Mouse (Mus musculus): Measurements from ENCODE around the gene Fam169a. TPM values are rescaled to one million over a fixed set of nuclear protein-coding genes. Genes with fewer than 3 reads are reported as not detected.
A peak's percentile ranks its signal among the peaks of the same experiment; 100 is the strongest.
"Not testable (repeated sequence)": the region's sequence is repeated elsewhere in the genome, so short reads cannot be mapped to it uniquely, and the experiment has no call there.

The Fam169a gene
- total RNA-seq (2015) = 0.10 TPM in 1 of 2 replicates, not detected in the other
- 0.17 and 0.44 TPM in 2 replicates for total RNA-seq (2017)

DNA sequence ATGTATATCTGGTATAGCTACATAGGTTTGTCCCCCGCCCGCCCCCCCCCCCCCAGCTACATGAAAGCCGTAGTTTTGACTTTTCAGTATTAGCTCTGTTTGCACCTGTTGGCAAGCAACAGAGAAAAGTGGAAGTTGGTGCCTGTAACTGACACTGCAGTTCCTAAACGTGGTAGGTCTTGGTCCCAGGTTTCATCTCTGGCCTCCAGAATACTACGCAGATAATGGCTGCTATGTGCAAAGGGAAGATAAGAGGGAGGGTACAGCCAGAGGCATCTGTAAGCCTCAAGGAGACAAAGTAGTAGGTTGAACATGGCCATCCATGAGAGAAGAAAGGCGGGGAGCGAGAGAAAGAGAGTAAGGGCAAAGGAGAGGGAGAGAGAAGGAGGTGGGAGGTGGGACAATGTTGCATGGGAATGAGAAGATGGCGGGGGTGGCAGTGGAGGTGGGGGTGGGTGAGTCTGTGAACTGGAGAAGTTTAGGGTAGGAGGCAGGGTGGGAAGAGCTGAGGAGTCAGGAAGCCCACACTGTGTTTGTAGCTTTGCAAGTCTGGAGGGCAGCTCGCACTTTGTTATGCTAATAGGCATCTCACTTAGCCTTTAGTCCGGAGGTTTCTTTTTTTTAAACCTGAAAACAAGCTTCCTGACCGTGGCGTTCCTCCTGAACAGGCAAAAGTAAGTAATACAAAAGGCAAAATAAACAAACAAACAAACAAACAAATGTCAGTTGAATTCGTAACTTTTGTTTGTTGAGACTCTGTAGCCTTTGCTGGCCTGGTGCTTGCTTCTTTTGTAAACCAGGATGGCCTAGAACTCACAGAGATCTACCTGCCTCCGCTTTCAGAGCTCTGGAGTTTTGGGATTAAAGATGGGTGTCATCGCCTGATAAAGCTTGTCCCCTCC lies at the start of gene Fam169a:
TSS of gene Fam169a (plus strand) at position 638 of the 902 bp plus-strand sequence.
- ATAC-seq (replicated peaks; ENCODE audit: poor library complexity) = peak; percentile 92

DNA sequence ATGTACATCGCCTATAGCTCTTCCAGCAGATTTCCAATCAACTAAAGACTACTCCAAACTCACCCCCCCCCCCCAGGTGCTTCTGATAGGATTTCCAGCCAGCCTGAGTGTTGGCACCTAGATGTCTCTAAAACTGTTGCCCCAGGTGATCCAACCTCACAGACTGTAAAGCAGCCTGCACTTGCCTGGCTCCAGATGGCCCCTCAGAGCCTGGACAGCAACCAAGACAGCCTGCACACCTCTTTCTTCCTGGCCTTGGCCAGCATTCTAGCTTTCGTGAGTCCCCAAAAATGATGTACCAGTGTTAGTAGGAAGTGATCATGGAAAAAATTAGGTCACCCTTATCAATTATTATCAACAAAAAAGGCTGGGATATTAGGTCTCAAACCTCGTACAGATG lies 49.4 kb upstream of the Fam169a start:
- no peak for ATAC-seq (replicated peaks; ENCODE audit: poor library complexity)

DNA sequence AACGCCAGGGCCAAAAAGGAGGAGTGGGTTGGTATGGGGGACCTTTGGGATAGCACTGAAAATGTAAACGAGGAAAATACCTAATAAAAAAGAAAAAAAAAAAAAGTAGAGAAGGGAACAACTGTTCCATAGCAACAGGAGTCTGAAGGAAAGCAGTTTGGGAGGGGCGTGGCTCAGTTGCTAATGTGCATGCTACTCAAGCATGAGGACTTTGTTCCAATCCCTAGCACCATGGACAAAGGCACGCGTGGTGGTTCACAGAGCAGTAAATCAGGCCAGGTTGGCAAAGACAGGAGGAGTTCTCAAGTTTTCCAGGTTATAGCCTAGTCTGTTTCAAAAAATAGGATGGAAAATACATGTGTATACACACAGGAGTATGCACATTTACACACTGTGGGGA lies 47.0 kb upstream of the Fam169a start:
- no peak for ATAC-seq (replicated peaks; ENCODE audit: poor library complexity)

DNA sequence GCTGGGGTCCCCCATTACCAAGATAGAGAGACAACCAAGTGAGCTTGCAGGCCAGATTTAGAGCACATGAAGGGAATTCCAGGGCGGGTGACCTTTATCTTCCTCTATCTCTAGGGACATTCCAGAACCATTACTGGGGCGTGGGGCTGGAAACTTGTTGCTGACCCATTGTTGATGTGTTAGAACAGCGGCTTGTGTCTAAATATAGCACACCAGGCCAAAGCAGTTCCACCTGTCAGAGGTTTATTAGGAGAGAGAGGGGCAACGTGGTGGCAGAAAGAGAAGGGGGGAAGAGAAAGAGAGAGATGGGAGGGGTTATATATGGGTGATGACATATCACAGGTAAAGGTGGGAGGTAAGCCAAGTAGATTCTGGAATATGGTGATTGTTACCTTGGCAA lies 45.2 kb upstream of the Fam169a start:
- no peak for ATAC-seq (replicated peaks; ENCODE audit: poor library complexity)

DNA sequence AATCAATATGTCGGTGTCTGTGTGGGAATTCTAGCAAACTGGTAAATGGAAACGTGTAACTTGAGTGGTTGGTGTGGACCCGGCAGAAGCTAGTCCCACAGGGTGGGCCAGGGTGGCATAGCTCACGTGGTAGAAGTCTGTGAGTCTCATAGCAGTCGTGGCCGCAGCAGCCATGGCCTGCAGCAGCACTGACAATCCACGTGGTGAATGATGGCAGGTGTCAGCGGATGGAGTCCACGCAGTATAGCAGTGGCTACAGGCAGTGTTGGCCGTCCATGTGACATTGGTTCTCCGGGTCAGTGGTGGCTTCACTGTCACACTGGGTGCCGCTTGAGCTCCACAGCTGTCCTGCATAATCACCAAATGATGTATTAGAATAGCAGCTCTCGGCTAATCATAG lies 37.0 kb upstream of the Fam169a start:
- no peak for ATAC-seq (replicated peaks; ENCODE audit: poor library complexity)

DNA sequence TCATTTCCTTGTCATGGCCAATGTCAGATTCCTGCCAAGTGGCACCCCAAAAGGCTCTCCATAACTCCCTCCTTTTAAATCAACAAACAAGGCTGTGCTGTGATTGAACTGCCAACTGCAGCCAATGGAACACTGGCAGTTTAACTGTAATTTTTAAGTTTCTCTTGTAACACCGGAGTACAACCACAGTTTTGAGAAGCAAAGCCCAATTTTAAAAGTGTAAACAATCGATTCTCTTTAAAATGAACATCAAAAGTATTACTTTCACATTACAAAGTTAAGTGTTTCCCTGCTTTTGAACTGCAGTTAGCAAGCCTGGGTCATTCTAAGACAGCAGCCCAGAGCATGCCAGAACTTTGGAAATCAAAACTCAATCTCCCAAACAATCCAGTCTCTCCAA lies 32.8 kb upstream of the Fam169a start, which contains the start of gene 1700029F12Rik:
TSS of gene 1700029F12Rik (minus strand) at position 101 of the 400 bp plus-strand sequence.
- ATAC-seq (replicated peaks; ENCODE audit: poor library complexity) = no peak

DNA sequence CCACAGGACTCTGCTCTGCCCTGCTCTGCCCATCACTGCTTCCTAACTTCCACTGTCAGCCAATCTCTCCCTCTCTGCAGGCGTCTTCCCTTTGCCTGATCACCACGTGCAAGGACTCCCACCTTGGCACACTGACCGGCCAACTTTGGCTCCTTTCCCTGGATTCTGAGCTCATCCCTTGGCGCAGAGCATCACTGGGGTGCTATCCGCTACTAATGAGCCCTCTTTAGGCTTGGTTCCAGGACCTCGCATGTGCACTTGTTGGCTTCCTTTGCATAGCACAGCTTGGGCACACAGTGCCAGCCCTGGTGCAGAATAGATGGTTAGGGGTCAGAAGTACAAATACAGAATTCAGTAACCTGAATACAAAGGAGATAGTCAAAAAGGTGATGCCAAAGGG lies 15.9 kb upstream of the Fam169a start:
- ATAC-seq (replicated peaks; ENCODE audit: poor library complexity) = no peak

DNA sequence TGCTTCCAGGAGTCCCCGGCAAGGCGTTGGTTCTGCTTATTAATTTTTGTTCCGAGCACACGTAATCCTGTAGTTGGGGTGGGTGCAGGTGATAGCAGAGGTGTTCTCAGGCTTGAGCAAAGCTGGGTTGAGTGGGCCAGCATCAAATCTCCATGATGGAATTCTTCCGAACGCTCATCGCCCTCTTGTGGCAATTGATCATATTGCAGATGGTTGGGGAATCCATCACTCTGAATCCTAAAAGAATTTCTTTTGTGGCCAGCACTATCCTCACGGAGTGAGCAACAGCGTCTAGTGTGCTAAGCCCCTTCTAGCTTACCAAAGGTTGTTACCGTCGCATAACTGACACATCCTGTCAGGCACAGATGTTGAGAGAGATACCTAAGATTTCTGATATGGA lies 14.4 kb upstream of the Fam169a start:
- ATAC-seq (replicated peaks; ENCODE audit: poor library complexity) = peak; percentile 81

DNA sequence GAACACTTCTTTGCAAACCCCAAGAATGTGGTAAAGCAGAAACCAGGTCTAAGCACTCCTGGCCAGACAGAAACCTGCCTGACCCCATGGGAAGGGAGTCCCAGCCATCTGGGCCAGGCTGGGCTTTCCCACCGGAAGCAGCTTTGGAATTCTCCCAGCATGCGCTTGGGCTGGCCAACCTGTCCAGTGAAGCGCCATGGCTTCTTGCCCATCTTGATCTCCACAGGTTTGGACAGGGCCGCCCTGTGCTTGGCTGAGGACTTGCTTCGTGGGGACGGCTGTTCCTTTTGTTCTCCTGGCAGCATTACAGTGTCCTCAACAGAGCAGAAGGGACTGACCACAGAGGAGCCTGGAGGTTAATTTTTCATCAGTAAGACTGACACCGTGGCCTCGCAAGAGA lies 13.2 kb upstream of the Fam169a start:
- ATAC-seq (replicated peaks; ENCODE audit: poor library complexity) = no peak

DNA sequence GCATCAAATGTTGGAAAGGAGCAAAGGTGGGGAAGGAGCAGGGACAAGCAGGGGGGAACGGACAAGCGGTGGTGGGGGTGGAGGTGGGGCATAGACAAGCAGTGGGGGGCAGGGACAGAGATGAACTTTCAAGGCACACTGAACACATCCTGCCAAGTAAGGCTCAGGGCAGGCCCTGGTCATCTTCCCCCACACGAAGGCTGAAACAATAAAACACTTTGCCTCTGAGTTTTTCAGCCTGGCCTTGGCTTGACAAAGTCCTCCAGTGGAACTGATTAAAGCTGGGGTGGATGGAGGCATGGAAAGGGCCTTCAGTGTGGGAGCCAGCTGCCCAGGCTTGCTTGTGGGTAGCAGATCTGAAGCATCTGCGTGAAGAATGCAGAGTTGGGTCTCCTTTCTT lies 9.3 kb upstream of the Fam169a start:
- ATAC-seq (replicated peaks; ENCODE audit: poor library complexity) = no peak

DNA sequence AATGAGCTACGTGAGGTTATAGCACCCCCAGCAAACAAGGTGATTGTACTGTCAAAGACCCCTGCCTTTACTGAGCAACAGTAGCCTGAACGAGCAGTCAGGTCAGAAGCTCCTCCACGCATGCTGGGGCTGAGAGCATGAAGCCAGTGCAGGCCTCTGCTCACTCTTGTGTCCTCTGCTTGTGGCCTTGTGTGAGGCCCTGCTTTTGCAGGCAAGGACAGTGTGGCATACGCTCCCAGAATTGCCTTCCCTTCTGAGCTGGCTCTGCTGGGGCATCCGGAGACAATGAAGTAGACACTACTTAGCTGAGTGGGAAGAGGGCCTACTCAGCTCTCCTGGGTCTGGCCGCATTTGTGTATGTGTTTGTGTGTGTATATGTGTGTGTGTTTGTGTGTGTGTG lies 7.3 kb upstream of the Fam169a start:
- ATAC-seq (replicated peaks; ENCODE audit: poor library complexity) = no peak

DNA sequence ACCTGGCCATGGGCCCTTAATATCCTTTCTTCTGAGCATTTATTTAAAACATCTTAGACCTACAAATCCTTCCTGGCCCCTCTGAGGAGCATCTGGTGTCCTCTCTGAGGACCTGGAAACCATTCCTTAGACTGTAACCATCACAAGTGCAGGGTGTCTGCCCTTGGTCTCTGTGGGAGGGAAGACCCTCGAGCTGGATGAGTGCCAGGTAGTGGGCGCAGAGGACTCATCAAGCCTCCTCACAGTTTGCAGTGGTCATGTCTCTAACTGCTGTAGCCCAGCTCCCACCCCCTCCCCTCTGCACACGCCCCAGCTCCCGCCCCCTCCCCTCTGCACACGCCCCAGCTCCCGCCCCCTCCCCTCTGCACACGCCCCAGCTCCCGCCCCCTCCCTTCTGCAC lies 6.8 kb upstream of the Fam169a start:
- no peak for ATAC-seq (replicated peaks; ENCODE audit: poor library complexity)

DNA sequence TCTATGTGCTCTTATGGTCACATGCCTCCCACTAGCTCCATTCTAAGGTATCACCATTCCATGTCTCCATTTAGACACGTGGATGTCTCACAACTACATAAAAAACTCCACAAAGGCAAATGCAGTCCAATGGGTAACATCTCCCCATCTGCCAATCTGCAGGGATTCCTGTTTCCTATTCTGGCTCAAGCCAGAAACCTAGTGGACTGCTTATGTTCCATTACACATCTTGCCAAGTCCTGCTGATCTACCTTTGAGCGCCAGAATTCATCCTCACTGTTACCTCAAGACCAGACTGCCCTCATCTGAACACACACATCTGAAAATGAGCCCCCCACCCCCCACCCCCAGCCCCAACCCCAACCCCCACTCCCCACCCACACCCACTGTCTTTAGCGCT lies 4.9 kb upstream of the Fam169a start:
- no peak for ATAC-seq (replicated peaks; ENCODE audit: poor library complexity)

DNA sequence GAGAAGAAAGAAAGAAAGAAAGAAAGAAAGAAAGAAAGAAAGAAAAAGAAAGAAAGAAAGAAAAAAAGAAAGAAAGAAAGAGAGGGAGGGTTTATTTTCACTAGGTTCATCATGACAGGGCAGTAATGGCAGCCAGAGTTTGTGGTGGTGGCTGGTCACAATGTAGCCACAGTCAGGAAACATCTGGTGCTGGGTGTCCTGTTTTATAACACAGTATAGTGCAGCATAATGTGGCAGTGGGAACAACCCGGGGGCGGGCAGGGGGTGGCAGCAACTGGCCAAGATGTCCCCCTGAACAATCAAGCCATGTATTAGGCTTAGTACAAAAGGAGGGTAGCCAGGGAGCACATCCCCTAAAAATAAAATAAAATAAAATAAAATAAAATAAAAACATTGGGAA lies 3.7 kb upstream of the Fam169a start:
- ATAC-seq (replicated peaks; ENCODE audit: poor library complexity) = peak; percentile 47; the same call in 1 of the 2 replicates

DNA sequence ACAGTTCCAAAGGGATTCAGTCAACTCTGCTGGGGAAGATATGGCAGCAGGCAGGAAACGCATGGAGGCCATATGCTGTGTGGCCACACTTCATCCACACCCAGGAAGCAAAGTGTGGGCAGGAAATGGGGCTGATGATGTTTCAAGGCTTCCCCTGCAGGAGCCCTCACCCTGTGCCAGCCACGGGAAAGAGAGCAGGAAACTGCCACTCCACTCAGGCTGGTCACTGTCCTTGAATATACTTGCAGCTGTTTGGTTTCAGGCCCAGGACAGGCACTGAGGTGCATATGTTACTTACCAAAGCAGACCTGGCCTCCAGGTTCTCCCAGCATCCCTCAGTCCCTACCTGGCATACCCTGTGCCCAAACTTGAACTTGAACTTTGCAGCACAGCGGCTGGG lies 2.7 kb upstream of the Fam169a start:
- peak; percentile 30 for ATAC-seq (replicated peaks; ENCODE audit: poor library complexity)

DNA sequence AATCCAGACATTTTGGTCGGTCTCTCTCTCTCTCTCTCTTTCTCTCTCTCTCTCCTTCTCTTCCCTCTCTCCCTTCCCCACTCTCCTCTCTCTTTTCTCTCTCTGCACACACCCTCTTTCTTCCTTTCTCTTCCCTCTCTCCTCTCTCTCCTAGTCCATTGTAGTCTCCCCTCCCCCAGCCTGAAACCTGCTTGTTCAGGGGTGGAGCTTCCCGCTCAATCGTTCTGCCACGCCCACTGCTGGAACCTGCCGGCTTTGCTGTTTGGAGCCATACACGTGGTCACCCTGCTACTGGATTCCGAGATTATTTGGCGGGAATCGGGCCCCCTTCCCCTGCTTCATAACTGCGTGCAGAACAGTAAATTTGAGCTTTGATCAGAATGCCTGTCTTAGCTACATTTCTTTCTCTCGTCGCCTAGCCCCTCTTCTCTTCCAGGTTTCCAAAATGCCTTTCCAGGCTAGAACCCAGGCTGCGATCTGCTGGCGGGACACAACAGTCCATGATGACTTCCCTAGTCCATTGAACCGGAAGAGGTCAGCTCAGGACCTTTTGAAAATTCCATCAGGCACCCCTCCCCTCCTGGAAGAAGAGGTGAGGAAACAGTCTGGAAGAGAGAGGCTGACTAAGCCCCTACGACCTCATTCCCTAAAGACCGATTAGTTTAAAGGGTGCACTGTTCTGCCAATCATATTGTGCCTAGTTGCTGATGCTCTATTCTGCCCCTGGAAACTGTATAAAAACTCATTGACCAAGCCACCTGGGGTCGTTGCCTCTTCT lies 2.1 kb upstream of the Fam169a start:
- ATAC-seq (replicated peaks; ENCODE audit: poor library complexity) = not testable (repeated sequence)

DNA sequence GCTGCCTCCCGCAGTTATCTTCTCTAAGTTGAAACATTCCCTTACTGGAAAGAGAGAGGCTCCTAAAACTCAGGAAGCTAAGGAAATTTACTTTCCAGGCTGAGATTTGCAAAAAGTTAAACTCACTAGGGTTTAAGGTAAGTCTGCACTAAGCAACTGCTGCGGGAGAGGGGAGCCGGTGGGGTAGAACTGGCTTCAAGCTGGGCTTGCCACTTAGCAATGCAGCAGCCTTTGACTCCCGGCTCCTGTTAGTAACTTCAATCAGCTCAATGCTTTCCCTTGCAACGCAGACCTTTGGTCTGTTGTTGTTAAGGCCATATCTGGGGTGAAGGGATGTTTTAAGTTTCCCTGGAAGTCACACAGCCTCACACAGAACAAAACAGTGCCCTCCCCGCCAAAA lies 605 bp downstream of the Fam169a start:
- ATAC-seq (replicated peaks; ENCODE audit: poor library complexity) = no peak

DNA sequence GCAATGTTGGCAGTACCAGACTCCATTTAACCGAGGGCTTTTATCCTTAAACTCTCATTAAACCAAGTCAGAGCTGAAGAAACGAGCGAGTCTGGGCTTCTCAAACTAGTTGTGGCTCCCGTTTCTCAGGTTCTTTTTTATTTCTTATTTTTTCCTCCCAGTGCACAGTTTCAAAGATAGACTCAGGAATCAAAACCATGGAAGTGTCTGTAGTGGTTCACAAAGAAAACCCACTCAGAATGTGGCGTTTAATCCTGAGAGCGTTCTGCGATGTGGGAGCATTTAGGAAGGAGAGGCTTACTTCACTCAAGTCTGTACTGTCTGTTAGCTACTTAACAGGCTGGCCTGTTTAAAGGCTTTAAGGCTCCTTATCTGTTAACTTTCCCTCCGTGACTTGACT lies 1.1 kb downstream of the Fam169a start:
- no peak for ATAC-seq (replicated peaks; ENCODE audit: poor library complexity)

DNA sequence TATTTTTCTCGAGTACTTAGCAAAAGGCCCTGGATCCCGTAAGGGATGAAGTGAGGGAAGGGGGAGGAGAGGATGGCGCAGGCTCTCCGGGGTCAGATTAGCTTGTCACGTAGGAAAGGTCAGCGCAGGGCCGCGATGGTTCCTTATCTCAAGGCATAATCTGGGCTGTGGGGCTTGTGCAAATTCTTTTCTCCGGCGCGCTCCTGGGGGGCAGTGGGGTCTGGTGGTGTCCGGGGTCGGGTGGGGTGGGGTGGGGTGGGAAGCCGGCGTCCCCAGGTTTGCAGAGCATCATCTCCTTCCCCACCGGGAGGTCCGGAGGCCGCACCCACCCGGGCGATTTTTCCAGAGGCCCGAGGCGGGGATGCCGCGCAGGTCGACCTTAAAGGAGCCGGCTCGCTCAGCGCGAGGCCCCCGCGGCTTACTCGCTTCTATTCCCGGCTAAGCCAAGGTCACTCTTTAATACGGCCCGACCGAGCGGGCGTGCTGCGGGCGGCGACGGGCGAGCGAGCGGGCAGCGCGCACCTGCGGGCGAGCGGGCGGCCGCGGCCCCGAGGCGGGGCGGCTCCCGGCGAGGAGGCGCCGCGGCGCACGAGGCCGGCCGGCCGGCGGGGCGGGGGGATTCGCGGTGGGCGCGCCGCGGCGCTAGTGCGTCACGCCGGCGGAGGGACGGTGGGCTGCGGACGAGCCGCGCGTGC lies 4.0 kb downstream of the Fam169a start:
- ATAC-seq (replicated peaks; ENCODE audit: poor library complexity) = no peak

DNA sequence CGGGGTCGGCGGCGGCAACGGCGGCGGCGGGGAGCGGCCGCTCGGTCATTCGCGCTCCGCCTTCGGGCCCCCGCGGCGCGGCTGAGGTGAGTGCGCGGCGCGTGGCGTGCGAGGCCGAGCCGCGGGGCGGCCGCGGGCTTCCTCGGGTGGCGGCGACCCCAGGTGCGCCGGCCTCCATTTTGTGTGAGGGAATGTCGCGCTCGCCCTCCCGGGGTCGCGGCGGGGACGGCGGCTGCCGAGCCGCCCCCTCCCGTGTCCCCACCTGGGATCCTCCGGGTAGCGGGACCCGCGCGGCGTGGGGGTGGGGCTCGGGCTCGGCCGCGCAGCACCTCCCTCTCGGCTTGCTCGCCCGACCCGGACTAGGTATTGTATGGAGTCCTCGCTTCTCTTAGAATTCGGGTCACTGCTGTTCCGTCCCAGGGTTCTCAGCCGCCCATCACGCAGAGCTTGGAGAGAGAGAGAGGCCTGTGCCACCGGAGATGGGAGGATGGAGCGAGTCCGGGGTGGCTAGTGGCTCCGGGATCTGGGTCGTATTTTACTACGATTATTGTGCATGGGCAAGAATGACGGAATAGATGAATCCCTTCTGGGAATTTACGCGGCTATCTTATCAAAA lies 4.6 kb downstream of the Fam169a start:
- peak; percentile 47 for ATAC-seq (replicated peaks; ENCODE audit: poor library complexity)

DNA sequence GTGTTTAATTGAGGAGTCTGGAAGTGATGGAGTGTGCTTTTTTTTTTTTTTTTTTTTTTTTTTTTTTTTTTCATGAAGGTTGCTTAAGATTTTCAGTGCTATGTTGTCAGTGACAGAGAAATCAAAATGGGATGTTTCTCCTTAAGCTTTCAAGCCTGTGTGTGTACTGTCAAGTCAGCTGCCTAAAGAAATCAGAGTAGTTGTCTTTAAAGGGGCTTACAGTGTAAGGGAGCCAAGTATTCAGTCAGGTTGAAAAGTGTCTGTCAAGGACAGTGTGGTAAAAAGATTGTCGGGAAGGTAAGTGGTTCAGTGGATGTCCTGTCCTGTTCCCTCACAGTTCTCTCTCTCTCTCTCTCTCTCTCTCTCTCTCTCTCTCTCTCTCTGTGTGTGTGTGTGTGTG lies 6.4 kb downstream of the Fam169a start:
- no peak for ATAC-seq (replicated peaks; ENCODE audit: poor library complexity)
